Mouse (Mus musculus): Measurements from ENCODE around the gene Id3.
"Not testable (repeated sequence)": the region's sequence is repeated elsewhere in the genome, so short reads cannot be mapped to it uniquely, and the experiment has no call there.

Gene Id3

GRCm38 (mm10) chr4:136143193-136143976, at the start of gene Id3:
Gene Id3 (plus strand): TSS chr4:136143497.
- DNase-seq (ENCODE audit: low spot score), result peak; percentile 95

GRCm38 (mm10) chr4:136094519-136095219, 48.6 kb upstream of the Id3 start:
- no peak for DNase-seq (ENCODE audit: low spot score)

- no peak for DNase-seq (ENCODE audit: low spot score)
These were observed 47.7 kb upstream of the Id3 start for GRCm38 (mm10) chr4:136095490-136096105.

- no peak for DNase-seq (ENCODE audit: low spot score)
These were observed 46.7 kb upstream of the Id3 start for GRCm38 (mm10) chr4:136096446-136097113.

GRCm38 (mm10) chr4:136098446-136098845, 44.9 kb upstream of the Id3 start:
- no peak for DNase-seq (ENCODE audit: low spot score)

GRCm38 (mm10) chr4:136100396-136101070, 42.8 kb upstream of the Id3 start:
- no peak for DNase-seq (ENCODE audit: low spot score)

- DNase-seq (ENCODE audit: low spot score), result not testable (repeated sequence)
These were observed 41.5 kb upstream of the Id3 start for GRCm38 (mm10) chr4:136101753-136102152.

GRCm38 (mm10) chr4:136104590-136105337, 38.5 kb upstream of the Id3 start:
- peak; percentile 67 for DNase-seq (ENCODE audit: low spot score)

- peak; percentile 36 for DNase-seq (ENCODE audit: low spot score)
These were observed 36.4 kb upstream of the Id3 start for GRCm38 (mm10) chr4:136106880-136107301.

GRCm38 (mm10) chr4:136109153-136109552, 34.1 kb upstream of the Id3 start:
- DNase-seq (ENCODE audit: low spot score), result no peak

- DNase-seq (ENCODE audit: low spot score), result no peak
These were observed 33.1 kb upstream of the Id3 start for GRCm38 (mm10) chr4:136109941-136110900.

- no peak for DNase-seq (ENCODE audit: low spot score)
These were observed 31.0 kb upstream of the Id3 start for GRCm38 (mm10) chr4:136112344-136112743.

- DNase-seq (ENCODE audit: low spot score), result no peak
These were observed 28.6 kb upstream of the Id3 start for GRCm38 (mm10) chr4:136114747-136115146.

- peak; percentile 30 for DNase-seq (ENCODE audit: low spot score)
These were observed 26.3 kb upstream of the Id3 start for GRCm38 (mm10) chr4:136117022-136117421.

GRCm38 (mm10) chr4:136120041-136120440, 23.3 kb upstream of the Id3 start:
- peak; percentile 72 for DNase-seq (ENCODE audit: low spot score)

- no peak for DNase-seq (ENCODE audit: low spot score)
These were observed 22.1 kb upstream of the Id3 start for GRCm38 (mm10) chr4:136121158-136121557.

GRCm38 (mm10) chr4:136121844-136122468, 21.3 kb upstream of the Id3 start:
- no peak for DNase-seq (ENCODE audit: low spot score)

GRCm38 (mm10) chr4:136123111-136123791, 20.0 kb upstream of the Id3 start:
- DNase-seq (ENCODE audit: low spot score), result no peak

GRCm38 (mm10) chr4:136123792-136124161, 19.5 kb upstream of the Id3 start:
- no peak for DNase-seq (ENCODE audit: low spot score)
